Mouse (Mus musculus) neural tube, embryonic 12.5 days (tissue): Measurements from ENCODE around the gene Tmprss9. TPM values are rescaled to one million over a fixed set of nuclear protein-coding genes. Genes with fewer than 3 reads are reported as not detected.

Source experiments
- ATAC-seq: fragments of 200-750 bp; cut with Nextera tagmentation; 2 replicates; pipeline ENCODE4 v1.8.0; 2017; ENCODE audit warnings: low read depth, mild to moderate bottlenecking, moderate TSS enrichment, moderate library complexity; ENCODE audit not compliant: low FRiP score
- H3K27ac ChIP-seq: fragments of 300-500 bp; sonication (generic); 2 replicates; pipeline ENCODE4 v1.5.1; 2016
- H3K27me3 ChIP-seq: fragments of 300-500 bp; sonication (generic); replicated peaks from 2 replicates; pipeline ENCODE4 v1.6.1; 2016; ENCODE audit warnings: mild to moderate bottlenecking
- H3K36me3 ChIP-seq: fragments of 300-500 bp; sonication (generic); 2 replicates; pipeline ENCODE4 v1.6.1; 2016; ENCODE audit warnings: mild to moderate bottlenecking
- H3K4me1 ChIP-seq: fragments of 300-500 bp; sonication (generic); 2 replicates; pipeline ENCODE4 v1.6.1; 2016
- H3K4me2 ChIP-seq: fragments of 300-500 bp; sonication (generic); replicated peaks from 2 replicates; pipeline ENCODE4 v1.6.1; 2016; ENCODE audit warnings: mild to moderate bottlenecking
- H3K4me3 ChIP-seq: fragments of 300-500 bp; sonication (generic); 2 replicates; pipeline ENCODE4 v1.5.1; 2016
- H3K9ac ChIP-seq: fragments of 300-500 bp; sonication (generic); 2 replicates; pipeline ENCODE4 v1.6.1; 2016; ENCODE audit warnings: mild to moderate bottlenecking
- H3K9me3 ChIP-seq: fragments of 300-500 bp; sonication (generic); 2 replicates; pipeline ENCODE4 v1.6.1; 2016; ENCODE audit warnings: mild to moderate bottlenecking
- WGBS: fragments of 180-500 bp; shearing (Covaris S2); methylation state at CpG from one replicate; pipeline ENCODE4 v1.1.7; 2016; 5-methylcytosine and 5-hydroxymethylcytosine counted together
- polyA plus RNA-seq: library from polyadenylated mRNA; unstranded; fragments of >200 nt; fragmentation: Nextera tagmentation; extraction: Ambion mirVana; gene quantifications from 2 replicates; pipeline ENCODE4 v1.2.1, GENCODE M21; 2016

The Tmprss9 gene
- polyA plus RNA-seq, 1 experiment from 2014 or later = 0.06 TPM

GRCm38 (mm10) chr10:80843931-80844547 lies 27.6 kb upstream of the Tmprss9 start, which contains the start of gene Lingo3:
Gene Lingo3 (minus strand): TSS chr10:80844039.
- Histone ChIP-seq H3K9me3 (no peaks in the 10 kb centered on the region), H3K4me1 (peaks cover 11% of the 10 kb centered on the region), H3K27me3 (peaks cover 45% of the 10 kb centered on the region), H3K9ac (peak within 1 kb of the TSS; percentile 53), H3K27ac (no peak within 1 kb of the TSS), H3K4me2 (peak within 1 kb of the TSS; percentile 75), H3K36me3 (no peaks in the 10 kb centered on the region), H3K4me3 (peak within 1 kb of the TSS; percentile 38)
- ATAC-seq = no peak
- 4% methylated on average over 51 of the region's 51 CpGs for WGBS

- 64% methylated on average over 8 of the region's 8 CpGs for WGBS
- Histone ChIP-seq H3K4me2 (no peak overlapping the region), H3K4me1 (peaks cover 11% of the 10 kb centered on the region), H3K36me3 (peaks cover 2% of the 10 kb centered on the region; the same call in 1 of the 2 replicates), H3K9ac (no peak overlapping the region), H3K27ac (no peak overlapping the region), H3K27me3 (peaks cover 45% of the 10 kb centered on the region), H3K9me3 (no peaks in the 10 kb centered on the region), H3K4me3 (no peak overlapping the region)
- ATAC-seq = no peak
Observed at GRCm38 (mm10) chr10:80845055-80845693, 26.5 kb upstream of the Tmprss9 start.

- WGBS = 84% methylated on average over 11 of the region's 12 CpGs
- H3K27ac ChIP-seq = no peak overlapping the region
- peaks cover 6% of the 10 kb centered on the region; the same call in 1 of the 2 replicates for H3K36me3 ChIP-seq
- no peak overlapping the region for H3K9ac ChIP-seq
- no peak overlapping the region for H3K4me3 ChIP-seq
- H3K4me2 ChIP-seq = no peak overlapping the region
- H3K4me1 ChIP-seq = peaks cover 11% of the 10 kb centered on the region
- no peak for ATAC-seq
- peaks cover 45% of the 10 kb centered on the region for H3K27me3 ChIP-seq
- H3K9me3 ChIP-seq = no peaks in the 10 kb centered on the region
Observed at GRCm38 (mm10) chr10:80845732-80846131, 25.9 kb upstream of the Tmprss9 start.

GRCm38 (mm10) chr10:80848571-80848970 lies 23.1 kb upstream of the Tmprss9 start:
- Histone ChIP-seq H3K9me3 (no peaks in the 10 kb centered on the region), H3K36me3 (peaks cover 29% of the 10 kb centered on the region), H3K4me3 (no peak overlapping the region), H3K27ac (no peak overlapping the region), H3K4me1 (peaks cover 7% of the 10 kb centered on the region), H3K4me2 (no peak overlapping the region), H3K27me3 (peaks cover 24% of the 10 kb centered on the region), H3K9ac (no peak overlapping the region)
- 9% methylated on average over 10 of the region's 10 CpGs for WGBS
- no peak for ATAC-seq

- H3K4me3 ChIP-seq = peak within 1 kb of the TSS; percentile 95
- 1% methylated on average over 81 of the region's 81 CpGs for WGBS
- peak within 1 kb of the TSS; percentile 100 for H3K4me2 ChIP-seq
- peaks cover 27% of the 10 kb centered on the region for H3K36me3 ChIP-seq
- no peak within 1 kb of the TSS for H3K27ac ChIP-seq
- H3K27me3 ChIP-seq = no peaks in the 10 kb centered on the region
- H3K9ac ChIP-seq = peak within 1 kb of the TSS; percentile 89
- H3K9me3 ChIP-seq = no peaks in the 10 kb centered on the region
- peaks cover 41% of the 10 kb centered on the region for H3K4me1 ChIP-seq
- peak; percentile 78 for ATAC-seq
Observed at GRCm38 (mm10) chr10:80854913-80855748, 16.5 kb upstream of the Tmprss9 start, which contains the start of the genes Lsm7 and Sppl2b. Gene Lsm7 (minus strand): TSS chr10:80855209. Gene Sppl2b (plus strand): TSS chr10:80855275.

GRCm38 (mm10) chr10:80855749-80856073 lies 15.9 kb upstream of the Tmprss9 start:
- no peak for ATAC-seq
- Histone ChIP-seq H3K9me3 (no peaks in the 10 kb centered on the region), H3K4me1 (peaks cover 41% of the 10 kb centered on the region), H3K4me2 (peak overlapping the region; percentile 100), H3K9ac (peak overlapping the region; percentile 89), H3K27me3 (no peaks in the 10 kb centered on the region), H3K27ac (no peak overlapping the region), H3K4me3 (peak overlapping the region; percentile 95), H3K36me3 (peaks cover 23% of the 10 kb centered on the region)
- WGBS = 30% methylated on average over 11 of the region's 11 CpGs

- peak overlapping the region; percentile 95; the same call in 1 of the 2 replicates for H3K4me3 ChIP-seq
- no peaks in the 10 kb centered on the region for H3K27me3 ChIP-seq
- 0 out of 2 replicates have a peak overlapping the region, but pooled peaks have one; percentile 89 for H3K9ac ChIP-seq
- H3K9me3 ChIP-seq = no peaks in the 10 kb centered on the region
- ATAC-seq = no peak
- H3K4me1 ChIP-seq = peaks cover 41% of the 10 kb centered on the region
- no peak overlapping the region for H3K27ac ChIP-seq
- peaks cover 23% of the 10 kb centered on the region for H3K36me3 ChIP-seq
- 75% methylated on average over 3 of the region's 3 CpGs for WGBS
- peak overlapping the region; percentile 100 for H3K4me2 ChIP-seq
Observed at GRCm38 (mm10) chr10:80856267-80856666, 15.4 kb upstream of the Tmprss9 start.

- no peak overlapping the region for H3K27ac ChIP-seq
- peak overlapping the region; percentile 45; the same call in 1 of the 2 replicates for H3K9ac ChIP-seq
- H3K9me3 ChIP-seq = no peaks in the 10 kb centered on the region
- H3K4me3 ChIP-seq = no peak overlapping the region
- H3K27me3 ChIP-seq = no peaks in the 10 kb centered on the region
- no peak for ATAC-seq
- WGBS = 85% methylated on average over 5 of the region's 5 CpGs
- H3K4me1 ChIP-seq = peaks cover 41% of the 10 kb centered on the region
- peaks cover 23% of the 10 kb centered on the region for H3K36me3 ChIP-seq
- peak overlapping the region; percentile 24 for H3K4me2 ChIP-seq
Observed at GRCm38 (mm10) chr10:80856908-80857307, 14.7 kb upstream of the Tmprss9 start.

- WGBS = 38% methylated on average over 8 of the region's 8 CpGs
- peaks cover 41% of the 10 kb centered on the region for H3K4me1 ChIP-seq
- H3K27me3 ChIP-seq = no peaks in the 10 kb centered on the region
- H3K36me3 ChIP-seq = peaks cover 23% of the 10 kb centered on the region
- H3K27ac ChIP-seq = no peak overlapping the region; the same call in 1 of the 2 replicates
- H3K9me3 ChIP-seq = no peaks in the 10 kb centered on the region
- no peak overlapping the region for H3K4me3 ChIP-seq
- ATAC-seq = no peak
- peak overlapping the region; percentile 45 for H3K9ac ChIP-seq
- peak overlapping the region; percentile 24 for H3K4me2 ChIP-seq
Observed at GRCm38 (mm10) chr10:80857386-80857785, 14.3 kb upstream of the Tmprss9 start.

- Histone ChIP-seq H3K9ac (peak overlapping the region; percentile 45), H3K4me2 (peak overlapping the region; percentile 24), H3K36me3 (peaks cover 25% of the 10 kb centered on the region), H3K27ac (no peak overlapping the region; the same call in 1 of the 2 replicates), H3K4me1 (peaks cover 41% of the 10 kb centered on the region), H3K9me3 (no peaks in the 10 kb centered on the region), H3K4me3 (no peak overlapping the region), H3K27me3 (no peaks in the 10 kb centered on the region)
- 70% methylated on average over 3 of the region's 3 CpGs for WGBS
- no peak for ATAC-seq
Observed at GRCm38 (mm10) chr10:80857848-80858247, 13.8 kb upstream of the Tmprss9 start.

GRCm38 (mm10) chr10:80858350-80858935 lies 13.2 kb upstream of the Tmprss9 start:
- H3K9ac ChIP-seq = no peak overlapping the region
- H3K4me2 ChIP-seq = peak overlapping the region; percentile 24; the same call in 1 of the 2 replicates
- H3K4me1 ChIP-seq = peaks cover 41% of the 10 kb centered on the region

More at GRCm38 (mm10) chr10:80858350-80858935, 13.2 kb upstream of the Tmprss9 start:
- no peaks in the 10 kb centered on the region for H3K27me3 ChIP-seq
- WGBS = 87% methylated on average over 7 of the region's 7 CpGs
- no peaks in the 10 kb centered on the region for H3K9me3 ChIP-seq
- H3K4me3 ChIP-seq = no peak overlapping the region
- H3K27ac ChIP-seq = no peak overlapping the region
- ATAC-seq = no peak
- peaks cover 25% of the 10 kb centered on the region for H3K36me3 ChIP-seq
